Mouse (Mus musculus): ENCODE measurements at regions not wholly inside any gene's neighbourhood (a gene's known extent, or its start where the extent isn't known, plus 50 kb on each side); places are given as distances from the start of the nearest gene placed in this dataset.

- no peak for DNase-seq (ENCODE audit: low spot score in 2 of 2)
Observed at GRCm38 (mm10) chr16:46331336-46331735, 167.0 kb downstream of the Nectin3 start.

- no peak for DNase-seq (ENCODE audit: low spot score in 2 of 2)
Observed at GRCm38 (mm10) chr16:46299079-46299721, 144.3 kb upstream of the Gm4737 start.

GRCm38 (mm10) chr16:46297192-46297591 is 142.3 kb upstream of the Gm4737 start:
- no peak for DNase-seq (ENCODE audit: low spot score in 2 of 2)

GRCm38 (mm10) chr16:46296412-46296811 is 141.5 kb upstream of the Gm4737 start:
- DNase-seq (ENCODE audit: low spot score in 2 of 2), result no peak

GRCm38 (mm10) chr16:46293831-46294230 is 139.0 kb upstream of the Gm4737 start:
- no peak for DNase-seq (ENCODE audit: low spot score in 2 of 2)

GRCm38 (mm10) chr16:46291067-46291833 is 136.4 kb upstream of the Gm4737 start:
- no peak for DNase-seq (ENCODE audit: low spot score in 2 of 2)

GRCm38 (mm10) chr16:46290199-46290598 is 135.3 kb upstream of the Gm4737 start:
- peak; percentile 19 to 33 for DNase-seq (ENCODE audit: low spot score in 2 of 2)

GRCm38 (mm10) chr16:46267533-46267932 is 112.7 kb upstream of the Gm4737 start:
- DNase-seq (ENCODE audit: low spot score in 2 of 2), result no peak

GRCm38 (mm10) chr16:46251639-46252038 is 96.8 kb upstream of the Gm4737 start:
- no peak for DNase-seq (ENCODE audit: low spot score in 2 of 2)

- no peak for DNase-seq (ENCODE audit: low spot score in 2 of 2)
Observed at GRCm38 (mm10) chr16:46250943-46251342, 96.1 kb upstream of the Gm4737 start.

GRCm38 (mm10) chr16:46245598-46245997 is 90.7 kb upstream of the Gm4737 start:
- no peak for DNase-seq (ENCODE audit: low spot score in 2 of 2)

GRCm38 (mm10) chr16:46228744-46229143 is 73.9 kb upstream of the Gm4737 start:
- DNase-seq (ENCODE audit: low spot score in 2 of 2), result no peak

GRCm38 (mm10) chr16:46223084-46223600 is 68.3 kb upstream of the Gm4737 start:
- no peak for DNase-seq (ENCODE audit: low spot score in 2 of 2)

- no peak for DNase-seq (ENCODE audit: low spot score in 2 of 2)
Observed at GRCm38 (mm10) chr16:46212504-46212903, 57.6 kb upstream of the Gm4737 start.

GRCm38 (mm10) chr16:46211914-46212313 is 57.0 kb upstream of the Gm4737 start:
- no peak for DNase-seq (ENCODE audit: low spot score in 2 of 2)

GRCm38 (mm10) chr16:46205114-46205513 is 50.2 kb upstream of the Gm4737 start:
- no peak for DNase-seq (ENCODE audit: low spot score in 2 of 2)

Data from frontal cortex, postnatal 25 days (tissue).